Mouse (Mus musculus) T-helper 1 cell (primary cell): Measurements from ENCODE around the gene Pdk2.

Source experiments
- in situ Hi-C: fragments of 300-600 bp; cut with MboI, MseI; formaldehyde crosslinking; loops from one replicate; pipeline ENCODE4 v1.15.1; 2025; ENCODE audit warnings: high pct_unique_total_duplicates

Pdk2 gene

GRCm38 (mm10) chr11:95004136-95004936 is 36.8 kb downstream of the Pdk2 start:
- in situ Hi-C loops = no loop called here

DNA sequence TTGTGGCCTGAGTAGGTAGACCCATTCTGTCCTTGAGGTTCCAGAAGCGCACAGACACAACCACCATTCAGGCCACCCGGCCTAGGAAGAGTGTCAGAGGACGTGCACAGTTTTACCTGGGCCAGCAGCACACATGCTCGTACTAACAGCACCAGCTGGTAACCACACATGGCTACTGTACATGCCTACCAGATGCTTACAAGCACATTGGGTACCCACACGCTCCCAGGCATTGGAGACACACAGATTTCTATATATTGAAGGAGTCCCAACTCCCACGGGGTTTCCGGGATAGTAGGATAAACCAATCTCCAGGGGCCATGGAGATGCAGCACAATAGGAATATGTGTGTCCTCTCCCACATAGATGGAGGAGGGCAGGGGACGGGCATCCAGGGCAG is 38.4 kb downstream of the Pdk2 start:
- in situ Hi-C loops = no loop called here

DNA sequence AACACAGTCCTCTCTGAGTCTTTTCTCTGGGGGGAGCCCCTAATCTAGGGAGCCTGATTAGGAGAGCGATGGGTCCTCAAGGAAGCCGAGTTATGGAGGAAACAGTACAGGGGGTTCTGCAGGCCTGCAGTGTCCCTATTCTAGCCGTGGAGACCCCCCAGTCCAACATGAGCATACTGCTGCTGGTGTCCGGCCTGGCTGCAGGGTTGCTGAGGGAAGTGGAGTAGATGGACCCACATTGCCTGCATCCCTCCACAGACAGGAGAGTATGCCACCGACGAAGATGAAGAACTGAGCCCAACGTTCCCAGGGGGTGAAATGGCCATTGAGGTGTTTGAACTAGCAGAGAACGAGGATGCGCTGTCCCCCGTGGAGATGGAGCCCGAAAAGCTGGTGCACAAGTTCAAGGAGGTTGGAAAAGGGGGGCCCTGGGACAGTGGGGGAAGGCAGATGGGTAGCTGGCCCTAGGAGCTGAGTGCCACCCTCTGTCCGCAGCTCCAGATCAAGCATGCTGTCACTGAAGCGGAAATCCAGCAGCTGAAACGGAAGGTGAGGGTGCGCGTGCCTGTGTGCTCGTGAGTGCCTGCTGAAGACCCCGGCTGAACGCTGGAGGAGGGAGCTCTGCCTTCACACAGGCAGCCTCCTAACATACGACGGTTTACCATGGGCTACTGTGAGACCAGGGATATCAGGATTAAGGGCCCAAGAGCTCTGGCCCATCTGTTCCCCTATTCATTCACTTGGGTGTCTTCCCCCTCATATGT is 39.4 kb downstream of the Pdk2 start:
- in situ Hi-C loops = no loop called here

DNA sequence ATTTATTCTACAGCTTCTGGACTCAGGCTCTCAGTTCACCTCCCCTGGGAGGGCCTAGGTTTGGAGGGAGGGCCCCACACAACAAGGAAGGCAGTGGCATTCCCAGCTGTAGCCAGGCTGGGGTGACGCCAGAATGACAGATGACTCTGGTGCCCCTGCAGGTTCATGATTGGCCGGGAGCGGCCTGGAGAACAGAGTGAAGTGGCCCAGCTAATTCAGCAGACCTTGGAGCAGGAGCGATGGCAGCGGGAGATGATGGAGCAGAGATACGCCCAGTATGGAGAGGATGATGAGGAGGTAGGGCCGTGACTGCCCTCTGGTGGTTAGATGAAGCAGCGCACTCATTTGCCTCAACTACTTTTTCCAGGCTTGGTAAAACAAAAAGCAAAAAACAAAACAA is 40.1 kb downstream of the Pdk2 start:
- in situ Hi-C loops = no loop called here

DNA sequence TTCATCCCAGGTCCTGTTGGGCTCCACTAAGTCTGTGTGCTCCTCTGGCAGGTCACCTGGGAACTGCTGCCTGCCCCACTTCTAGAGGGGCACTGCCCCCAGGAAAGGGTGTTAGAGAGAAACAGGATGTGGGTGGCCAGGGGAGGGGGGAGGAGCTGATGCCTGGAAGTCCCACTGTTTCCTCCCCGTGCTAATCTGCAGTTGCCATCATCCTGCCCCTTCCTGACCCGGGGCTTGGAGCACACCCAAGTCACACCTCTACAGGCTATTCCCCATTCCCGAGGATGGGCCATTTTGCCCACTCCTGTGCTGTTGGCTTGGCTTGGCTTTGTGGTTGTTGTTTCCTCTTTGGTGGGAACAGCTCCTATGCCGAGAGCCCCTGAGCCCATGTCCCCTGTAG is 40.6 kb downstream of the Pdk2 start:
- in situ Hi-C loops = no loop called here

GRCm38 (mm10) chr11:95000128-95000527 is 41.0 kb downstream of the Pdk2 start:
- in situ Hi-C loops = no loop called here

DNA sequence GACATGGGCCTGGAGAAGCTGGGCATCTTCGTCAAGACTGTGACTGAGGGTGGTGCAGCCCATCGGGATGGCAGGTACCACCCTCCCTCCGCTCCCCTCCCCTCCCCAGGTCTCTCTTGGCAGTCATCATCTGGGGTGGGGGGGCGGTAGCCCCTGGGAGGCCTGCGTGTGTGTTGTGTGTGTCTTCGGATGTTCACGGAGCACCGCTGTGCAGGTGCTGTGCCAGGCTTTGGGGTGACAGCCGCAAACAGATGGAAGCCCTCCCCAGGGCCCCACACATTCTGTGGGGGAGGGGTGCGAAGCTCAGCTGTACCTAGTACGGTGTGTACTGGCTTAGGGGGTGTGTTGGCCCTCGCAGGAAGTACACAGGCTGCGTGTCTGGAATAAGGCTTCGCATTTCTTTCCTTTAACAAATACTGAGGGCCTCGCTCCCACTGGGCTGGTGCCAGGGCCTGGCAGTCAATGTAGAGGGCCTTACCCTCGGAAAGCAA is 43.1 kb downstream of the Pdk2 start:
- in situ Hi-C loops = loop anchor here (10.0 kb wide), 1 partner anchor 63 kb away; the partner anchor contains the start of gene Col1a1

DNA sequence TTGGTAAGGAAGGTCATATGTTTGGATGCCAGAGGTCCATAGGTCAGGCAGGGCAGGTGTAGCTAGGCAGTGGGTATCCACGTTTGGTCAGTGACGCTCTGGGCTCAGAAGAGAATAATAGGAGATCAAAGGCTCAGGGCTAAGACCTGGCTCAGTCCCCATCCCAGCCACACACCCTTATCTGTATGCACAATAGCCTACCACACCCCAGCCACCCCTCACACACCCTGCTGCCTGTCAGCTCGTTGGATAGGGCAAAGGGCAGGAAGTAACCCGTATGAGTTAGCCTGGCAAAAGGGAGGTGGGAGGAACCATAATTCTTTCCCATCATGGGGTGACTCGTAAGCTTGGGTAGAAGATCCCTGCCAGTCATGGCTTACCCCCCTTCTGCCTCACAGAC is 43.6 kb downstream of the Pdk2 start:
- in situ Hi-C loops = loop anchor here (10.0 kb wide), 1 partner anchor 63 kb away; the partner anchor contains the start of gene Col1a1

- in situ Hi-C loops = loop anchor here (10.0 kb wide), 1 partner anchor 62 kb away; the partner anchor contains the start of gene Col1a1
These were observed 44.2 kb downstream of the Pdk2 start for GRCm38 (mm10) chr11:94996984-94997383.

DNA sequence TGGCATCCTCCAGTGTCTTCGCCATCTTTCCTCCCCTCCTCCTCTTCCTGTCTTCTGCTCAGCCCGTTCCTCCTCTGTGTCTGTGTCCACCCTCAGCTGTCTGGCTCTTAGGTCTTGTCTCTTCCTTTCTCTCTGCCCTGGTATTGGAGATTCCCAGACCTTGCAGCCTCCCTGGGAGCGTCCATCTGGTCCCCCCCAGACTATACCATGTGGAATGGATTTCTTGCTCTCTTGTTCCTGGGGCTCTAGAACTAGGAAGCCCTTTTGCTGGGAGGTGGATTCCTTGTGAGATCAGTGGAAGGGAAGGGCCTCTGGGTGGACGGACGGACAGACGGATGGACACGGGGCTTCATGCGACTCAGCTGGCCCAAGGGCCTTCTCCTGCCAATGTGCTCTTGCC is 45.1 kb downstream of the Pdk2 start:
- in situ Hi-C loops = loop anchor here (10.0 kb wide), 1 partner anchor 61 kb away; the partner anchor contains the start of gene Col1a1

DNA sequence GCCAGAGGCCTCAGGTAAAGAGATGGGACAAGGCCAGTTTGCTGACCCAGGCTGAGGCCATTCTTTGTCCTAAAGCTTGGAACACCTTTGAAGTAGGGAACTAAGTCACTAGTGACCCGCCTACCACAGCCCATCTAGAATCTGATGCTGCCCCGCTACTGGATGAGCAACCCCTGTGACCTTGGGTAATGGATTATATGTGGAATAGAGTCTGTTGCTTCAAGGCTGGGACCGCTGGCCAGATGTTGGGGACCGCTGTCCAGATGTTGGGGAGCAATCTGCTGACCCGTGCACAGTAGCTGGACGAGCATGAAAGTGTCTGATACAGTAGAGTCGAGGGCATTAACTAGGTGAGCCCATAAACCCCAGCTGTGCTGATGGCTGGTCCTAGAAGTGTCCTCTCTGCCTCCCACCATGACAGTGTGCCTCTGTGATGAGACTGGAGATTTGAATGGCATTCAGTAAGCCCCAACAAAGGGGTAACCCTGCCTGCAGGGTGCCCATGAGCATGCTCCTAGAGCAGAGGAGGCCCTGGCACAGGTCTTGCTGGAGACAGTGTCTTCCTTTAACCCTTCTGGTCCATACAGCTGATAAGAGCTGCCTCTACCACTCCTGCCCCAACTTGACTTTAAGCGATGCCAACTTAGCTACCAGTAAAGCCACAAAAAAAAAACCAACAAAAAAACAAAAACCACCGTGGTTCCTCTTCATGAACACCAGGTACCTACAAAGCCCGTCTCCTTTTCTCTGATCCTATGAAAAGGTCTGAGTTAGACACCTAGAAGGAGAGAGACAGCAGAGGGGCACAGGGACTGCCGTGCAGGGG is 46.0 kb downstream of the Pdk2 start:
- in situ Hi-C loops = loop anchor here (10.0 kb wide), 1 partner anchor 60 kb away; the partner anchor contains the start of gene Col1a1

DNA sequence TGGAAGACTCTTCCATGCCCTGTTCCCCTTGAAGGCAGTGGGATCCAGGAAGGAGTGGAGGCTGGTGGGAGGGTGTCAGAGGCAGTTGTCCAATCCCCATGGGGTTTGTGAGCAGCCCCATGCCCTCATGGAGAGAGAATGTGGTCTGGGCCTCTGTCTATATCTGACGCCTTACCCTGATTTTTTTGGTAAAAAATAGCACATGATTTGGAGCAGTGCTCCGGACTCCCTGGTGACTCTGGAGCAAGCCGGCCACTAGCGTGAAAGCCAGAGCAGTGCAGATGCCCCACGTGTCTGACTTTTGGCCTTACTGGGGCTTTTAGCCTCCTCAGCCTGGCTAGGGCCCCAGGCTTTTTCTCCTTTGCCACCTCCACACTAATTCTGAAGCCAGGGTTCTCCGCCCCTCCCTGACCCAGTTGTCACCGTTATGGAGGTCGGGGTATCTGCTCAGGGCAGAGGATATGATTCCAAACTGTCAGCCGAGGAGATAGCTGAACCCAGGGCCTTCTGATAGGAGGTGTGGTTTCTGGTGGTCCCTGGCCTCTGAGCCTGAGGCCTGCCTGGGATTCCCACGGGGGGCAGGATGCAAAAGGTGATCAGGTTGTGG is 46.8 kb downstream of the Pdk2 start:
- in situ Hi-C loops = loop anchor here (10.0 kb wide), 1 partner anchor 60 kb away; the partner anchor contains the start of gene Col1a1

DNA sequence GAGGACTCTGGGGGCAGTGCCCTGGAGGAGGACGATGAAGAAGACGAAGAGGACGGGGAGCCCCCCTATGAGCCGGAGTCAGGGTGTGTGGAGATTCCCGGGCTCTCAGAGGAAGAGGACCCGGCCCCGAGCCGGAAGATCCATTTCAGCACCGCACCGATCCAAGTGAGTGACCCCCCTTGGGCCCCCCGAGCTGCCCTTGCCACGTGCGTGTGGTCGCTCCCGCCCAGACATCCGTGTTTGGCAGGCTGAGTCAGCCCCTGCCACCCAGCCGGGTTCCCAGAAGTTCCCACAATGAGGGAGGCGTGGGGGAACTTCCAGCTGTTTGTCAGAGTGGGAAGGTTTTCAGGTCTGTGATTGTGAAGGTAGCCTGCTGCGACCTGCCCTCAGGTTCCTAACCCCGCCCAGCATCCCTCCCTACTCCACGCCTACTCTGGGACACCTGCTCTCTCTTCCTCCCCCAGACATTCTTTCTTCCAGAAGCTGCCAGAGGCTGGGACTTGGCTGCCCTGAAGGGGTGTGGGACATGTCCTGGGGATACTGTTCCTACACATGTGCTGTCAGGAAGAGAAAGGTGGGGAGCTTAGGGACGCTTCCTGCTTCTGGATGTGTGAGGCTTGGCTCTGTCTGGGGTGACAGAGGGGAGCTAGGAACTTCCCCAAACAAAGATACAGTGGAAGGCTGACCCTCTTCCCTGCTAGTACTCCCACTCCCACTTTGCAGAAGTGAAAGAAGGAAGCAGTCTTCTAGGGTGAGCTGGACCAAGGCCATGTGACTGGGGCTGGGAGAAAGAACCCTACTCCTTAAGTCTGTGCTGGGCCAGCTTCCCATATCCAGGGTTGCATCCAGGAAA is 48.2 kb downstream of the Pdk2 start:
- in situ Hi-C loops = loop anchor here (10.0 kb wide), 1 partner anchor 58 kb away; the partner anchor contains the start of gene Col1a1

- in situ Hi-C loops = loop anchor here (10.0 kb wide), 1 partner anchor 58 kb away; the partner anchor contains the start of gene Col1a1
These were observed 48.7 kb downstream of the Pdk2 start for GRCm38 (mm10) chr11:94992480-94992753.

- in situ Hi-C loops = loop anchor here (10.0 kb wide), 1 partner anchor 57 kb away; the partner anchor contains the start of gene Col1a1
These were observed 49.3 kb downstream of the Pdk2 start for GRCm38 (mm10) chr11:94991641-94992479.

- in situ Hi-C loops = loop anchor here (10.0 kb wide), 1 partner anchor 56 kb away; the partner anchor contains the start of gene Col1a1
These were observed 50.2 kb downstream of the Pdk2 start, which contains the start of gene Ppp1r9b for GRCm38 (mm10) chr11:94990749-94991577. TSS of gene Ppp1r9b (plus strand) at chr11:94991035.

DNA sequence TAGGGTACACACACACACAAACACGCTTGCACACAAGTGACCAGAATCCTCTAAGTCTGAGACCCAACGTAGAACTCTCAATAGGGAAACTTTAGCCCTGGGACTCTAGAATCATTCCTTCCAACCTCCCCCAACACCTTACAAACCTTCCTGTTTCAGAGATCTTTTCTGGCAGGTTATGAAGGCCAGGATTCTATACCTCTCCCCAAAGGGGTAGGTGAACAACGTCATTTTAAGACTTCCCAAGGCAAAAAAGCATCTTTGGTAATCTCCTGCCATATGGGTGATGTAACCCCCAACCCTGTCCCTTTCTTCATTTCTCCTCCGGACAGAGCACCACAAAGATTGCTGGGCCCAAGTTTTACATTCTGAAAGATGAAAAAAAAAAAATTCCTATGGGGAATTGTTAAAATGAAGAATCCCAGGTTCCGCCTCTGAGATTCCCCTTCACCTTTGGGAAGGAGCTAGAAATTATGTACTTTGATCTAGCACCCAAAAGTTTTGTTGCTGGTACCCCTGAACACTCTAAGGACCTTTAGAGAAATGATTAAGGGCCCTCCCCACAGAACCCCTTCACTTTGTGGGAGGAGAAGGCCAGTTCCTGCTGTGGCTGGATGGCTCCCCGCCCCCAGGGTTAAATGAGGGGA is 50.9 kb downstream of the Pdk2 start:
- in situ Hi-C loops = loop anchor here (10.0 kb wide), 1 partner anchor 55 kb away; the partner anchor contains the start of gene Col1a1
